Mouse (Mus musculus) hindbrain, embryonic 11.5 days (tissue): ENCODE results near the gene Slc8a1. TPM values are rescaled to one million over a fixed set of nuclear protein-coding genes. Genes with fewer than 3 reads are reported as not detected.

Source experiments
- ATAC-seq: fragments of 200-750 bp; cut with Nextera tagmentation; 2 replicates; pipeline ENCODE4 v1.8.0; 2017; ENCODE audit warnings: mild to moderate bottlenecking, moderate TSS enrichment, moderate library complexity; ENCODE audit not compliant: low FRiP score
- DNase-seq: peaks from one replicate; pipeline ENCODE4 v3.0.0-alpha.2; 2015; ENCODE audit warnings: low spot score
- H3K27ac ChIP-seq: fragments of 300-500 bp; sonication (generic); 2 replicates; pipeline ENCODE4 v1.5.1; 2014; ENCODE audit warnings: mild to moderate bottlenecking, low read depth, low read length
- H3K27me3 ChIP-seq: fragments of 300-500 bp; sonication (generic); 2 replicates; pipeline ENCODE4 v1.6.1; 2014; ENCODE audit warnings: mild to moderate bottlenecking, low read length, moderate library complexity, mixed read lengths; ENCODE audit not compliant: control insufficient read depth, insufficient read depth
- H3K36me3 ChIP-seq: fragments of 300-500 bp; sonication (generic); 2 replicates; pipeline ENCODE4 v1.6.1; 2014; ENCODE audit warnings: mild to moderate bottlenecking, low read length, moderate library complexity, mixed read lengths; ENCODE audit not compliant: control insufficient read depth, insufficient read depth
- H3K4me1 ChIP-seq: fragments of 300-500 bp; sonication (generic); replicated peaks from 2 replicates; pipeline ENCODE4 v1.6.1; 2014; ENCODE audit warnings: low read length, mixed read lengths; ENCODE audit not compliant: control insufficient read depth, insufficient read depth
- H3K4me2 ChIP-seq: fragments of 300-500 bp; sonication (generic); replicated peaks from 2 replicates; pipeline ENCODE4 v1.6.1; 2014; ENCODE audit warnings: mild to moderate bottlenecking, low read depth, low read length
- H3K4me3 ChIP-seq: fragments of 300-500 bp; sonication (generic); 2 replicates; pipeline ENCODE4 v1.5.1; 2014; ENCODE audit warnings: low read depth, low read length
- H3K9ac ChIP-seq: fragments of 300-500 bp; sonication (generic); 2 replicates; pipeline ENCODE4 v1.6.1; 2014; ENCODE audit warnings: low read depth, low read length
- H3K9me3 ChIP-seq: fragments of 300-500 bp; sonication (generic); 2 replicates; pipeline ENCODE4 v1.6.1; 2016; ENCODE audit warnings: low read length; ENCODE audit not compliant: control insufficient read depth
- WGBS: fragments of 180-500 bp; shearing (Covaris S2); extraction: QIAGEN DNeasy Blood & Tissue Kit; methylation state at CpG from one replicate; pipeline ENCODE4 v1.1.7; 2014; 5-methylcytosine and 5-hydroxymethylcytosine counted together
- polyA plus RNA-seq: library from polyadenylated mRNA; unstranded; fragments of >200 nt; fragmentation: Nextera tagmentation; extraction: Ambion mirVana; gene quantifications from 2 replicates; pipeline ENCODE4 v1.2.1, GENCODE M21; 2014

The Slc8a1 gene
- polyA plus RNA-seq, 1 experiment from 2014 or later: 13.1 TPM

GRCm38 (mm10) chr17:81336024-81336754, 402.0 kb downstream of the Slc8a1 start:
- Histone ChIP-seq H3K4me3 (no peak overlapping the region), H3K9me3 (no peaks in the 10 kb centered on the region), H3K4me2 (no peak overlapping the region), H3K36me3 (no peaks in the 10 kb centered on the region), H3K9ac (no peak overlapping the region), H3K27ac (no peak overlapping the region), H3K4me1 (no peaks in the 10 kb centered on the region), H3K27me3 (no peaks in the 10 kb centered on the region)
- 60% methylated on average over 7 of the region's 7 CpGs for WGBS
- no peak for ATAC-seq
- peak; percentile 20 for DNase-seq

- no peaks in the 10 kb centered on the region for H3K9me3 ChIP-seq
- H3K36me3 ChIP-seq: no peaks in the 10 kb centered on the region
- WGBS: 84% methylated on average over 1 of the region's 1 CpGs
- H3K4me3 ChIP-seq: no peak overlapping the region
- H3K4me1 ChIP-seq: no peaks in the 10 kb centered on the region
- no peak overlapping the region for H3K9ac ChIP-seq
- DNase-seq: no peak
- H3K27me3 ChIP-seq: no peaks in the 10 kb centered on the region
- no peak for ATAC-seq
- no peak overlapping the region for H3K4me2 ChIP-seq
- H3K27ac ChIP-seq: no peak overlapping the region
Observed at GRCm38 (mm10) chr17:81335526-81335925, 402.7 kb downstream of the Slc8a1 start.
